Mouse (Mus musculus) spleen, adult 2 months (tissue): Measurements from ENCODE around the gene Rnf19b. TPM values are rescaled to one million over a fixed set of nuclear protein-coding genes. Genes with fewer than 3 reads are reported as not detected.

Experiments
- DNase-seq, 2 experiments: peaks; one replicate each; pipeline versions ENCODE4 v3.0.0 to v3.0.0-alpha.2; 2012 to 2021; ENCODE audit warnings: low spot score in 2 of 2, low read depth in 1 of 2
- H3K27ac ChIP-seq: fragments of 200-500 bp; 2 replicates; pipeline ENCODE4 v1.5.1; 2012; ENCODE audit warnings: low read length, inconsistent platforms; ENCODE audit not compliant: insufficient read depth
- H3K27me3 ChIP-seq: fragments of 200-500 bp; 2 replicates; pipeline ENCODE4 v1.6.1; 2012; ENCODE audit warnings: mild to moderate bottlenecking, moderate library complexity, low read length, inconsistent platforms; ENCODE audit not compliant: control insufficient read depth, insufficient read depth
- H3K36me3 ChIP-seq: fragments of 200-500 bp; 2 replicates; pipeline ENCODE4 v1.6.1; 2012; ENCODE audit warnings: mild to moderate bottlenecking, low read length, inconsistent platforms; ENCODE audit not compliant: control insufficient read depth, insufficient read depth
- H3K4me1 ChIP-seq: fragments of 200-500 bp; 2 replicates; pipeline ENCODE4 v1.6.1; 2011; ENCODE audit warnings: inconsistent platforms; ENCODE audit not compliant: control insufficient read depth, insufficient read depth, insufficient read length
- H3K4me3 ChIP-seq: fragments of 200-500 bp; 2 replicates; pipeline ENCODE4 v1.5.1; 2011; ENCODE audit warnings: mild to moderate bottlenecking, inconsistent platforms; ENCODE audit not compliant: insufficient read depth, insufficient read length; ENCODE audit errors: extremely low read depth
- CTCF ChIP-seq: fragments of 200-500 bp; IDR thresholded peaks from 2 replicates; pipeline ENCODE4 v1.5.1; 2011; ENCODE audit warnings: mild to moderate bottlenecking, inconsistent platforms; ENCODE audit not compliant: insufficient read depth, insufficient read length, insufficient replicate concordance; ENCODE audit errors: extremely low read depth
- POLR2A ChIP-seq: fragments of 200-500 bp; IDR thresholded peaks from 2 replicates; pipeline ENCODE4 v1.6.1; 2011; ENCODE audit warnings: low read depth, low read length, inconsistent platforms
- WGBS: fragments of 180-500 bp; shearing (Covaris S2); methylation state at CpG from one replicate; pipeline ENCODE4 v1.1.7; 2018; 5-methylcytosine and 5-hydroxymethylcytosine counted together
- polyA plus RNA-seq: library from polyadenylated mRNA; depleted of rRNA; stranded (reverse); fragments of >200 nt; gene quantifications from 2 replicates; pipeline ENCODE4 v1.2.3, GENCODE M21; 2012; rRNA removed

The Rnf19b gene
- 109 and 136 TPM in 2 replicates for polyA plus RNA-seq

DNA sequence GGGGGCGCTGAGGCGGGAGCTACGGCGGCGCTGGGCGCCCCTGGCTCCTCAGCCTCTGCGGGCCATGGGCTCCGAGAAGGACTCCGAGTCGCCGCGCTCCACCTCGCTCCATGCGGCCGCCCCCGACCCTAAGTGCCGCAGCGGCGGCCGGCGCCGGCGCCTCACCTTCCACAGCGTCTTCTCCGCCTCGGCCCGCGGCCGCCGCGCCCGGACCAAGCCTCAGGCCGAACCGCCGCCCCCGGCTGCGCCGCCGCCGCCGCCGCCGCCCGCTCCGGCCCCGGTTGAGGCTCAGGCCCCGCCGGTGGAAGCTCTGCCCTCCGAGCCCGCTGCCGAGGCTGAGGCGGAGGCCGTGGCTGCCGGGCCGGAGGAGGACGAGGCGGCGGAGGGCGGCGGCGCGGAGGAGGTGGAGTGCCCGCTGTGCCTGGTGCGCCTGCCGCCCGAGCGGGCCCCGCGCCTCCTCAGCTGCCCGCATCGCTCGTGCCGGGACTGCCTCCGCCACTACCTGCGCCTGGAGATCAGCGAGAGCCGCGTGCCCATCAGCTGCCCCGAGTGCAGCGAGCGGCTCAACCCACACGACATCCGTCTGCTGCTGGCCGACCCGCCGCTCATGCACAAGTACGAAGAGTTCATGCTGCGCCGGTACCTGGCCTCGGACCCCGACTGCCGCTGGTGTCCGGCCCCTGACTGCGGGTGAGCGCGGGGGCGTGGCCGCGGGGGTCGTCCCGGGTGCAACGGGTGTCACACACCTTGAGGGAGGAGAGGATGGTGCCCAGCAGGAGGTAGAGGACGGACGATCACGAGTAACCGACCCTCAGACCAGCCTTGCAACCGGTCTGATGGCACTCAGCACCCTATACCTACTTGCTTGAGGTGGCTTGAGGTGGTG lies at the start of gene Rnf19b:
Gene Rnf19b (plus strand): TSS at position 65 of the 886 bp plus-strand sequence.
- peak in 1 of 2 experiments; percentile 47 for DNase-seq
- H3K4me3 ChIP-seq: peak within 1 kb of the TSS; percentile 88
- no peaks in the 10 kb centered on the region for H3K27me3 ChIP-seq
- H3K36me3 ChIP-seq: no peaks in the 10 kb centered on the region
- TF ChIP-seq CTCF: no peak
- no peak for TF ChIP-seq POLR2A
- peak within 1 kb of the TSS; percentile 91 for H3K27ac ChIP-seq
- under 1% methylated on average over 86 of the region's 107 CpGs for WGBS
- peaks cover 7% of the 10 kb centered on the region for H3K4me1 ChIP-seq

DNA sequence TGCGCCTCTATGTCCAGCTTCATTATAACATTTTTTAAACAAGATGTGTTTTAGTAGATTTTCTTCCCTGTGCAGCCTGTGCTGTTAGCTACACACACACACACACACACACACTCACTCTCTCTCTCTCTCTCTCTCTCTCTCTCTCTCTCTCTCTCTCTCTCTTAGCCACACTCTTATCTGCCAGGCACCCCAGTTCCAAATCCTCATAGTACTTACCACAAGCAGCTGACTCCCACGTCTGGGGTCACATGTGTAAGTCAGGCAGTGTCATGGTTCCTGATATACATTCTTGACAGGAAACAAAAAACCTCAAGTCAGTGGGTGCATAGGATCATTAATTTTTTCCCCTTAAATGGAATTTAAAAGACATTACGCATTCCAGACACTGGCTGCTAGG lies 49.4 kb upstream of the Rnf19b start:
- H3K4me3 ChIP-seq: no peak overlapping the region
- TF ChIP-seq CTCF (no peak), POLR2A (no peak)

DNA sequence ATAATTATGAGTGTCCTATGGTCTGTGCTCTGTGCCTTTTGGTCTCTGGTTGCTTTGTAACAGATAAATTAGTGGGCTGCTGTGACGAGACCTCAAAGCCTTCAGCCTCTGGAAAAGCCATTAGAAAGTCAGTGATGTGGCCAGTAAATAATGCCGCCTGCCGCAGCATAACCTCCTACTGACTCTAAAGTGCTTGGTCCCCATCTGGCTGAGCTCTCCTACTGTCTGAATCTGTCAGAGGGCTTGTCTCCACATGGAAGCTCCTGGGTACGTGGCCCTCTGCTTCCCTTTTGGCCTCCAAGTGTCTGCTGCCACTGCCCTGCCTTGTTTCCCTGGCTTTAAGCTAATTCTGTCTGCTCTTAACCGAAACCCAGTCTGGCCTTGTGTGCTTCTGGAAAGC lies 48.5 kb upstream of the Rnf19b start:
- Histone ChIP-seq H3K4me3 (no peak overlapping the region), H3K27me3 (no peaks in the 10 kb centered on the region), H3K4me1 (no peaks in the 10 kb centered on the region; the same call in 1 of the 2 replicates), H3K36me3 (peaks cover 23% of the 10 kb centered on the region), H3K27ac (no peak overlapping the region)
- no peak for TF ChIP-seq CTCF
- no peak for TF ChIP-seq POLR2A
- 85% methylated on average over 5 of the region's 5 CpGs for WGBS
- no peak for DNase-seq

More for the DNA sequence above, 49.4 kb upstream of the Rnf19b start:
- Histone ChIP-seq H3K27ac (no peak overlapping the region), H3K36me3 (peaks cover 24% of the 10 kb centered on the region), H3K27me3 (no peaks in the 10 kb centered on the region), H3K4me1 (no peaks in the 10 kb centered on the region; the same call in 1 of the 2 replicates)
- DNase-seq: no peak
- 63% methylated on average over 3 of the region's 3 CpGs for WGBS

DNA sequence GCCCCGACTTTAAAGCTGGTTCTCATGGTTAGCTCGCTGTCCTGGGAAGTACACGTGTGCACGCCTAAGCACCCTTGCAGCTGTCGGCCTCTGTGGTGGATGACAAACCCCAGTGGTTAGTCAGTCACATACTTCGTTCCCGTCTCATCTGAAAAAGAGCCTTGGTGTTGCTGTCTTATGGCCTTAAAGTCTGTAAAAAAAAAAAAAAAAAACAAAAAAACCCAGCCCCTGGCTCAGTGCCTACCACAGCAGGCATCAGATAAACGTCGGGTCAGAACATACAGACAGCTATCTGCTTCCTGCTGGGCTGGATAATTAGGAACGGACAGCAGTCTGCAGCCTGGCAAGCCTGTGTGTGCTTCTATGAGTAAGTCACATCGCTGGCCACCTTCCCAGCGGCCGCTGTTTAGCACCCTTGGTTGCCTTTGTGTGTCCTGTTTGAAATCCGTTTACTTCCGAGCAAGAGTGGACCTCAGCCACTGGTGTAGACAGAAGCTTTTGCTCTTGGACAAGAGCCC lies 46.4 kb upstream of the Rnf19b start:
- no peaks in the 10 kb centered on the region; the same call in 1 of the 2 replicates for H3K4me1 ChIP-seq
- peaks cover 17% of the 10 kb centered on the region for H3K36me3 ChIP-seq
- WGBS: 58% methylated on average over 15 of the region's 15 CpGs
- no peak overlapping the region for H3K4me3 ChIP-seq
- H3K27ac ChIP-seq: 0 out of 2 replicates have a peak overlapping the region, but pooled peaks have one; percentile 2
- TF ChIP-seq POLR2A (no peak), CTCF (no peak)
- no peaks in the 10 kb centered on the region for H3K27me3 ChIP-seq
- no peak for DNase-seq

DNA sequence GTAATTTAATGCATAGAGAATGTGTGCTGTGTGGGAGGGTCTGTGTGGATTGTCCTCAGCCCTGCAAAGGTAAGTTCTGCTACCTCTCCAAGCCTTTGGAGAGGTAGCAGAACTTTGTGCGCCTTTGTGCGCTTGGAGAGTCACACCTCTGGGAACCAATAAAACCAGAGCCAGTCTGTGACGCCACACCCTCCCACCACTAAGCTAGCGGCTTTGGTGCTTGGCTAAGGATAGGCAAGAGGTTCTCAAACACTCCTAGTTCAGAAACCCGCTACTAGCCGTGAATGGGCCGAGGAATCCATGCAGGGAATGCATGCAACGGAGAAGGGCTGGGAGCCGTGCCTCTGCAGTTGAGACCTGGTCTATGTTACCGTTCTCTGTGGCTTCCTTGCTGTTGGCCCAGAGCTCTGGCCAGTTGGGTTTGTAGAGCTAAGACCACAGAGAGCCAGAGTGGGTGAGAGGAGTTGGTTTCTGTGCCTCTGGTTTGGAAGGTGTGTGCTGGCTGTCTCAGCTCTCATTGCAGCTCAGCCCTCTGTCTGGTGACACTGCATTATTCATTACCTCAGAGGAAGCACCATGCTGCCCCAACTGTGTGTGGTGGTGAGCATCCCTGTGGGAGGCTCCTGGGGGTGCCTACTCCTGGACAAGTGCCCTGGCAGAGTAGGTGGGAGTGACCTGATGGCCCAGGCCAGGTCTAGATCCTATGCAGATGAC lies 44.8 kb upstream of the Rnf19b start:
- Histone ChIP-seq H3K4me1 (no peaks in the 10 kb centered on the region; the same call in 1 of the 2 replicates), H3K4me3 (no peak overlapping the region)
- WGBS: 88% methylated on average over 10 of the region's 10 CpGs

DNA sequence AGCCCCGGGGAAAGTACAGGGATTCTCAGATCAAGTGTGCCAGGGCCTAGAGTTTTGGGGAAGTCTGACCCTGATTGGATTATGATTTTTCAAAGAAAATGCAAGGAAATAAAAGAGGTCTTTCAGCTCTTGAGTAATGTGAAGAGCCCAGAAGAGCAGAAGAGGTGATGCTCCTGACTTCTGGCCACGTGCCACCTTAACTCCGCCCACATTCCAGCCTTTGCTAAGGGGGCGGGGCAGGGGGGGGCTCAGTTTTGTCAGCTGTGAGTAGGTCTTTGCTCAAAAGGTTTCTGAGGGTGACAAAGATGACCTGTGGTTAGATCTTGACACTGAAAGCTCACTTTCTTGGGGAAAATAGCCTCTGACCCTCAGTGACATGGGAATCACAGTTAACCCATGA lies 41.7 kb upstream of the Rnf19b start:
- Histone ChIP-seq H3K4me1 (peaks cover 14% of the 10 kb centered on the region; the same call in 1 of the 2 replicates), H3K36me3 (no peaks in the 10 kb centered on the region), H3K27me3 (no peaks in the 10 kb centered on the region), H3K27ac (0 out of 2 replicates have a peak overlapping the region, but pooled peaks have one; percentile 33), H3K4me3 (no peak overlapping the region)
- no peak for TF ChIP-seq POLR2A
- no peak for TF ChIP-seq CTCF
- DNase-seq: no peak
- WGBS: 50% methylated on average over 4 of the region's 4 CpGs

More for the DNA sequence above, 44.8 kb upstream of the Rnf19b start:
- DNase-seq: no peak
- TF ChIP-seq CTCF (no peak), POLR2A (no peak)
- H3K27me3 ChIP-seq: no peaks in the 10 kb centered on the region
- no peak overlapping the region for H3K27ac ChIP-seq
- peaks cover 9% of the 10 kb centered on the region for H3K36me3 ChIP-seq
